Mouse (Mus musculus) cerebellum, adult 11 months (tissue): ENCODE results near the gene 1700025C18Rik.

ENCODE experiments used
- DNase-seq: peaks from one replicate; pipeline ENCODE4 v3.0.0; 2022

The 1700025C18Rik gene

DNA sequence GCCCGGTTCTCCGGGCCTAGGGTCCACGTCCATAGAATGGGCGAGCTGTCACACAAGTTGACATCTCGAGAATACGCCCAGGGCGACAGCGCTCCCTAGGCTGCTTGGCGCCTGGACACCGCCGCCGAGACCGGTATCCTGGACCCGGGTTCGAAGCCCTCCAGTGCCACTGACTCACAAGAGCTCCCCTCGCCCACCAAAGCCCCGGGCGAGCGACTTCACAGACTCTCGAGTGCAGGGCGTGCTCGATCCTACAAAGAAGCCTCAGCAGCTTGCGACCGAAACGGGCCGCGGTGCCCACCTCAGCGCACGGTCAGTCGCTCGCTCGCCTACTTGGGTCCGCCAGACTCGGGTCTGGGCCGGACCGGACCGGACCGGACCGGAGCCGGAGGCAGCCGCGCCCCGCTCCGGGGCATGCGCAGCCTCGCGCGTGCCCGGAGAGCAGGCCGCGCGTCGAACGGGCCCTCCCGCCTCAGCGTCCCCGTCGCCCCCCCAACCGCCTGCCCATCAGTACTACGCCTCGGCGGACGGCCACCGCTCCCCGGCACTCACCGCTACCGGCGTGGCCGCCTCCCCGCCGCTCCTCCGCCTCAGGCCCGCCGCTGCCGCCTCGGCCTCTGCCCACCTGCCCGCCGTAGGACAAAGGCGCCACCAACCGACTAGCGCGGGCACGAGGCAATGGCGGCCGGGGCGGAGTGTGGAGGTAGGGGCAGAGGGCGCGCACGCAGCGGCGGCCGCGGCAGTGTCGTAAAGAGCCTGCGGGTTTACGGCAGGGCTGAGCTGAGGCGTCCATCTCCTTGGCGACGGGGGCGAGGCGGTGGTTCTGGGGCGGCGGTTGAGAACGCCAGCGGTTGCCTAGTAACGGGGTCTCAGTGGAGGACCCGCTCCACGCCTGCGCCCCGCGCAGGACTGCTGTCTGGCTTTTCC, 56.2 kb downstream of the 1700025C18Rik start, which contains the start of gene Ncoa5:
Ncoa5 (minus strand) TSS at position 737 of the 927 bp plus-strand sequence.
- DNase-seq = peak; percentile 94

- DNase-seq = no peak
These were observed 57.2 kb downstream of the 1700025C18Rik start for GRCm38 (mm10) chr2:165033306-165033705.

- no peak for DNase-seq
These were observed 58.0 kb downstream of the 1700025C18Rik start for GRCm38 (mm10) chr2:165032533-165032932.
